Mouse (Mus musculus): ENCODE measurements at regions not wholly inside any gene's neighbourhood (a gene's known extent, or its start where the extent isn't known, plus 50 kb on each side); places are given as distances from the start of the nearest gene placed in this dataset.

GRCm38 (mm10) chr10:66433490-66433889 lies 662.4 kb upstream of the Jmjd1c start:
- no peak for DNase-seq (ENCODE audit: extremely low read depth, low read depth)

GRCm38 (mm10) chr10:66470684-66471083 lies 625.2 kb upstream of the Jmjd1c start:
- DNase-seq (ENCODE audit: extremely low read depth, low read depth) = no peak

- no peak for DNase-seq (ENCODE audit: extremely low read depth, low read depth)
Observed at GRCm38 (mm10) chr10:66472038-66472437, 623.9 kb upstream of the Jmjd1c start.

GRCm38 (mm10) chr10:66475187-66475735 lies 620.7 kb upstream of the Jmjd1c start:
- no peak for DNase-seq (ENCODE audit: extremely low read depth, low read depth)

GRCm38 (mm10) chr10:66490871-66491270 lies 605.1 kb upstream of the Jmjd1c start:
- no peak for DNase-seq (ENCODE audit: extremely low read depth, low read depth)

GRCm38 (mm10) chr10:66491850-66492249 lies 604.1 kb upstream of the Jmjd1c start:
- no peak for DNase-seq (ENCODE audit: extremely low read depth, low read depth)

GRCm38 (mm10) chr10:66539846-66540245 lies 556.1 kb upstream of the Jmjd1c start:
- no peak for DNase-seq (ENCODE audit: extremely low read depth, low read depth)

- DNase-seq (ENCODE audit: extremely low read depth, low read depth) = no peak
Observed at GRCm38 (mm10) chr10:66546656-66547055, 549.3 kb upstream of the Jmjd1c start.

GRCm38 (mm10) chr10:66547660-66548059 lies 548.3 kb upstream of the Jmjd1c start:
- DNase-seq (ENCODE audit: extremely low read depth, low read depth) = no peak

GRCm38 (mm10) chr10:66548073-66548472 lies 547.9 kb upstream of the Jmjd1c start:
- no peak for DNase-seq (ENCODE audit: extremely low read depth, low read depth)

- DNase-seq (ENCODE audit: extremely low read depth, low read depth) = no peak
Observed at GRCm38 (mm10) chr10:66552919-66553318, 543.0 kb upstream of the Jmjd1c start.

GRCm38 (mm10) chr10:66554259-66554658 lies 541.7 kb upstream of the Jmjd1c start:
- DNase-seq (ENCODE audit: extremely low read depth, low read depth) = no peak

GRCm38 (mm10) chr10:66558097-66558840 lies 537.7 kb upstream of the Jmjd1c start:
- no peak for DNase-seq (ENCODE audit: extremely low read depth, low read depth)

GRCm38 (mm10) chr10:66565374-66565773 lies 530.6 kb upstream of the Jmjd1c start:
- DNase-seq (ENCODE audit: extremely low read depth, low read depth) = no peak

GRCm38 (mm10) chr10:66574846-66575535 lies 520.9 kb upstream of the Jmjd1c start:
- no peak for DNase-seq (ENCODE audit: extremely low read depth, low read depth)

- no peak for DNase-seq (ENCODE audit: extremely low read depth, low read depth)
Observed at GRCm38 (mm10) chr10:66593001-66593400, 502.9 kb upstream of the Jmjd1c start.

- no peak for DNase-seq (ENCODE audit: extremely low read depth, low read depth)
Observed at GRCm38 (mm10) chr10:66593506-66593905, 502.4 kb upstream of the Jmjd1c start.

GRCm38 (mm10) chr10:66597952-66598351 lies 498.0 kb upstream of the Jmjd1c start:
- DNase-seq (ENCODE audit: extremely low read depth, low read depth) = no peak

- no peak for DNase-seq (ENCODE audit: extremely low read depth, low read depth)
Observed at GRCm38 (mm10) chr10:66607141-66607540, 488.8 kb upstream of the Jmjd1c start.

GRCm38 (mm10) chr10:66616280-66616679 lies 479.6 kb upstream of the Jmjd1c start:
- DNase-seq (ENCODE audit: extremely low read depth, low read depth) = no peak

- no peak for DNase-seq (ENCODE audit: extremely low read depth, low read depth)
Observed at GRCm38 (mm10) chr10:66630996-66631395, 464.9 kb upstream of the Jmjd1c start.

All from MEL-GATA-1-ER (cell line).